Mouse (Mus musculus) lung, embryonic 14.5 days (tissue): Measurements from ENCODE around the gene Thada. TPM values are rescaled to one million over a fixed set of nuclear protein-coding genes. Genes with fewer than 3 reads are reported as not detected.
A peak's percentile ranks its signal among the peaks of the same experiment; 100 is the strongest.
"Not testable (repeated sequence)": the region's sequence is repeated elsewhere in the genome, so short reads cannot be mapped to it uniquely, and the experiment has no call there.

Source experiments
- ATAC-seq: fragments of 200-750 bp; cut with Nextera tagmentation; 2 replicates; pipeline ENCODE4 v1.8.0; 2017; ENCODE audit warnings: mild to moderate bottlenecking, moderate TSS enrichment, moderate library complexity; ENCODE audit not compliant: insufficient read depth
- DNase-seq: peaks from one replicate; pipeline ENCODE4 v3.0.0-alpha.2; 2015
- H3K27ac ChIP-seq: fragments of 300-500 bp; sonication (generic); 2 replicates; pipeline ENCODE4 v1.5.1; 2014; ENCODE audit warnings: low read depth, mild to moderate bottlenecking, moderate library complexity
- H3K27me3 ChIP-seq: fragments of 300-500 bp; sonication (generic); 2 replicates; pipeline ENCODE4 v1.6.1; 2014; ENCODE audit warnings: low read length, control low read depth; ENCODE audit not compliant: insufficient read depth
- H3K36me3 ChIP-seq: fragments of 300-500 bp; sonication (generic); 2 replicates; pipeline ENCODE4 v1.6.1; 2014; ENCODE audit warnings: control low read depth; ENCODE audit not compliant: insufficient read depth
- H3K4me1 ChIP-seq: fragments of 300-500 bp; sonication (generic); 2 replicates; pipeline ENCODE4 v1.6.1; 2014; ENCODE audit warnings: antibody characterized with exemption, control low read depth; ENCODE audit not compliant: insufficient read depth
- H3K4me2 ChIP-seq: fragments of 300-500 bp; sonication (generic); 2 replicates; pipeline ENCODE4 v1.6.1; 2014; ENCODE audit warnings: mild to moderate bottlenecking
- H3K4me3 ChIP-seq: fragments of 300-500 bp; sonication (generic); 2 replicates; pipeline ENCODE4 v1.5.1; 2014; ENCODE audit warnings: low read depth, low read length
- H3K9ac ChIP-seq: fragments of 300-500 bp; sonication (generic); 2 replicates; pipeline ENCODE4 v1.6.1; 2014
- H3K9me3 ChIP-seq: fragments of 300-500 bp; sonication (generic); 2 replicates; pipeline ENCODE4 v1.6.1; 2016; ENCODE audit warnings: low read depth, low read length, control low read depth
- CTCF ChIP-seq: IDR thresholded peaks from 2 replicates; pipeline ENCODE4 v1.5.1; 2016; ENCODE audit warnings: antibody characterized with exemption, low read depth
- WGBS: fragments of 180-500 bp; shearing (Covaris S2); extraction: QIAGEN DNeasy Blood & Tissue Kit; methylation state at CpG from one replicate; pipeline ENCODE4 v1.1.7; 2014; 5-methylcytosine and 5-hydroxymethylcytosine counted together
- polyA plus RNA-seq: library from polyadenylated mRNA; unstranded; fragments of >200 nt; fragmentation: Nextera tagmentation; extraction: Ambion mirVana; gene quantifications from 2 replicates; pipeline ENCODE4 v1.2.1, GENCODE M21; 2014

Gene Thada
- polyA plus RNA-seq, 1 experiment from 2014 or later: 14.5 TPM

GRCm38 (mm10) chr17:84305074-84305473, 160.9 kb downstream of the Thada start:
- no peak for ATAC-seq
- Histone ChIP-seq H3K36me3 (peaks cover 14% of the 10 kb centered on the region), H3K9ac (no peak overlapping the region), H3K9me3 (no peaks in the 10 kb centered on the region), H3K27me3 (no peaks in the 10 kb centered on the region), H3K4me3 (no peak overlapping the region), H3K27ac (no peak overlapping the region), H3K4me2 (no peak overlapping the region), H3K4me1 (peaks cover 3% of the 10 kb centered on the region; the same call in 1 of the 2 replicates)
- DNase-seq: no peak
- 92% methylated on average over 5 of the region's 5 CpGs for WGBS
- TF ChIP-seq CTCF: no peak

DNA sequence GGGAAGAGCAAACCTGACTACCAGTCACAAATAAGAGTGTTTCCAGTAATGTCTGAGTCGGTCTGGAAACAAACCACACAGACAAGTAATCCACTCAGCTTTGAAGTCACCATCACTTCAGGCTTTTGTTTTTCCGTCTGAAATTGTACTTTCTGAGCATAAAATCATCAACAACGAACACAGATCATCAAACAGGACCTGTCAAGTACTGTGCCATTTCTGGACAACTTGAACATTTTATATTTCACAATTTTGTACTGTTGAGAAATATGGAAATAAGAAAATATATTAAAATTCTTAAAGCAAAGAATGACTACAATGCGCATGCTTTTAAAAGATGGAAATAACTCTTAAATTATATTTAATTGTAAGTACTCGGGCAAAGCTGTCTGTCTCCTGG, 161.9 kb downstream of the Thada start:
- Histone ChIP-seq H3K4me2 (no peak overlapping the region), H3K9me3 (no peaks in the 10 kb centered on the region), H3K27ac (no peak overlapping the region), H3K4me1 (peaks cover 3% of the 10 kb centered on the region; the same call in 1 of the 2 replicates), H3K9ac (no peak overlapping the region), H3K36me3 (peaks cover 11% of the 10 kb centered on the region), H3K27me3 (no peaks in the 10 kb centered on the region), H3K4me3 (no peak overlapping the region)
- WGBS: 71% methylated on average over 5 of the region's 5 CpGs
- TF ChIP-seq CTCF: no peak
- DNase-seq: no peak
- ATAC-seq: no peak

GRCm38 (mm10) chr17:84297976-84298375, 168.0 kb downstream of the Thada start:
- Histone ChIP-seq H3K27ac (no peak overlapping the region), H3K4me2 (no peak overlapping the region), H3K4me3 (no peak overlapping the region), H3K9me3 (no peaks in the 10 kb centered on the region), H3K9ac (no peak overlapping the region), H3K4me1 (no peaks in the 10 kb centered on the region), H3K27me3 (no peaks in the 10 kb centered on the region), H3K36me3 (0 out of 2 replicates have a peak, but pooled peaks cover 3% of the 10 kb centered on the region)
- no peak for TF ChIP-seq CTCF
- 89% methylated on average over 6 of the region's 6 CpGs for WGBS
- DNase-seq (no peak), ATAC-seq (no peak)

DNA sequence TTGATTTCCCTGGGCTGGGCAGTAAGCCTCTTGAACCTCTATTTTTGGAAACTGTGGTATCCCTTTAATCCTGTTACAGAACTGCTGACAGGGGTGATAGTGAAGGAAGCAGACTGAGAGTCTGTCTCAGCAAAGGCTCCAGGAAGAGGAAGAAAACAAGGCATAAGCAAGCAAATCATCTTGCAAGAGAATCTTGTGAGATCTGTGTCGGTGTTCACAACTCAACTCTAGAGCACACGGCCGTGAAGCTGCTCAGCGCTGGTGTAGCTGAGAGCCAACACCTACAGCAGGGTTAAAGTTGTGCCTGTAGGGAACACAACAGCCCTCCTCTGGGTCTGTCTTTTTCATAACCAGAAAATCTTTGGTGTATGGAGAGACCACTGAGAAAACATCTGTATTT, 172.8 kb downstream of the Thada start:
- ATAC-seq (no peak), DNase-seq (peak; percentile 33)
- Histone ChIP-seq H3K4me3 (no peak overlapping the region), H3K9ac (no peak overlapping the region), H3K4me1 (no peaks in the 10 kb centered on the region), H3K27me3 (no peaks in the 10 kb centered on the region), H3K36me3 (0 out of 2 replicates have a peak, but pooled peaks cover 3% of the 10 kb centered on the region), H3K27ac (peak overlapping the region; percentile 73; the same call in 1 of the 2 replicates), H3K4me2 (no peak overlapping the region), H3K9me3 (no peaks in the 10 kb centered on the region)
- TF ChIP-seq CTCF: no peak
- WGBS: 40% methylated on average over 4 of the region's 4 CpGs

- not testable (repeated sequence) for H3K9me3 ChIP-seq, H3K27ac ChIP-seq, H3K4me2 ChIP-seq, H3K36me3 ChIP-seq, H3K4me1 ChIP-seq, ATAC-seq, H3K4me3 ChIP-seq, H3K27me3 ChIP-seq, DNase-seq, H3K9ac ChIP-seq
- WGBS: 89% methylated on average over 6 of the region's 6 CpGs
These were observed 174.8 kb downstream of the Thada start for GRCm38 (mm10) chr17:84291228-84291627.

DNA sequence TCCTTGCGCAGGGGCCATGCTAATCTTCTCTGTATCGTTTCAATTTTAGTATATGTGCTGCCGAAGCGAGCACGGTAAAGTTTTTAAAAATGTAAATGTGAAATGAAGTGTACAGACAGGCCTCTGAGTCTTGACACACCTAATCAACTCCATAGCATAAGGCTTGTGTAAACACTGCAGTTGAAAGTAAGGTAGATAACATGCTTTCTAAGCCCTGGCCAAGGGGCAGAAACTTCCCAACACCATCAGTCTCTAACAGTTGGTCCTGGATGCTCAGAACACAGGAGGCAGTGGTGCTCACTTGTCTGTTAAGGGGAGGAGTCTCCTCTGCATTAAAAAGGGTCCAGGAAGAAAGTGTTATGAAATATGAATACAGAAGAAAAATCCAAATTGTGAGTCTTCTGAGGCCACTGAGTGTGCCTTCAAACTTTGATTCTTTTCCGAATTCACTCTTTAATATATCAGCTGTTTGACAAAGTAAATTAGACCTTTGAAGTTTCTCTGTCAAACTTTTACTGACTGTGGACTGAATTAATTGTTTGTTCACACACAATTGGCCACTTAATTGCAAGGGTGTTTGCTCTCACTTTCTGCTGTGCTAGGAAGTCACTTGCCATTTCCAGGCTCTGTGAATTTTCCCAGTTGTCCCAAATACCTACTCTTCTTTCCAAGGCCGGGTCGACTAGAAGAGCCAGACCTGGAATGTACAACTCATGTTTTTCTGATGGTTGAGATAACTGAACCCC, 178.2 kb downstream of the Thada start:
- 42% methylated on average over 8 of the region's 8 CpGs for WGBS
- Histone ChIP-seq H3K4me3 (no peak overlapping the region), H3K4me1 (peaks cover 19% of the 10 kb centered on the region), H3K4me2 (no peak overlapping the region), H3K9ac (no peak overlapping the region), H3K9me3 (peaks cover 6% of the 10 kb centered on the region; the same call in 1 of the 2 replicates), H3K27ac (no peak overlapping the region), H3K27me3 (no peaks in the 10 kb centered on the region), H3K36me3 (no peaks in the 10 kb centered on the region)
- no peak for TF ChIP-seq CTCF
- ATAC-seq: no peak; the same call in 1 of the 2 replicates
- DNase-seq: no peak

DNA sequence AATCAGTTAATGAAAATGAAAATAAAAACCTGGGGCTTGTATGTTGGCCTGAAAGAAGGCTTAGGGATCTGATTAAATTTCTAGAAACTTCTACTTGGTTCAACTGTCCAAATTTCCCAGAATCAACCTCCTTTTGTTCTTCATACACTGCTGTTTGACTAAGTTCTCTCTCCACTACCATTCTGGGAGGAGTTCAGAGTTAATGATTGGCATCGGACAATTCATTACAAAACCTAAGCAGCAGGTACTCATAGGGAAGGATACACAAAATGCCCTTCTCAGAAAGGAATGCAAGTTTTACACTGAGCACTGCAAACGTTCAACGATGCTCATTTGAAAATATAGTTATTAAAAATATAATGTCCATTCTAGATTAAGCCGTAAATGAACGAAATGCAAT, 179.5 kb downstream of the Thada start:
- ATAC-seq (no peak), DNase-seq (no peak)
- no peak overlapping the region for H3K4me2 ChIP-seq
- H3K4me3 ChIP-seq: no peak overlapping the region
- H3K27ac ChIP-seq: no peak overlapping the region
- 93% methylated on average over 5 of the region's 5 CpGs for WGBS
- H3K9me3 ChIP-seq: peaks cover 6% of the 10 kb centered on the region; the same call in 1 of the 2 replicates
- no peak overlapping the region for H3K9ac ChIP-seq
- TF ChIP-seq CTCF: no peak
- no peaks in the 10 kb centered on the region for H3K36me3 ChIP-seq
- H3K4me1 ChIP-seq: peaks cover 25% of the 10 kb centered on the region
- no peaks in the 10 kb centered on the region for H3K27me3 ChIP-seq
